Mouse (Mus musculus): ENCODE data around the gene Hmgcll1.
"Not testable (repeated sequence)": the region's sequence is repeated elsewhere in the genome, so short reads cannot be mapped to it uniquely, and the experiment has no call there.

The Hmgcll1 gene

DNA sequence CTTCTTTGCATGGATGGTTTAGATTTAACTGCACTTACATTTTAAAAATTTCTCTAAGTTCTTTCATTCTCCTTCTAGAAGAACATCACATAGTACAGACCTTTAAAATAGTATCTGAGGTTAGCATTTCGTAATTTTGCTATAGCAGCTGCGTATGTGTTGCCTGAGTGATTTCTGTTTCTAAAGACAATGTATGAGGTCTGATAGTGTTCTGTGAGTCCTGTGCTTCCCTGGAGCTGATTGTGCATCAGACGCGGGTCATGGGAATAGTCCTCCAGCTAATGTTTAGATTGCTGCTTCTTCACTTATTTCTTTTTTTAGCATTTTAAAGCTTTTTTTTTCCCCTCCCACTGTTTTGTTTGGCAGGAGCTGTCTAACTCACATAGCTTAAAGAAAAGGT lies 46.8 kb downstream of the Hmgcll1 start:
- DNase-seq = no peak

DNA sequence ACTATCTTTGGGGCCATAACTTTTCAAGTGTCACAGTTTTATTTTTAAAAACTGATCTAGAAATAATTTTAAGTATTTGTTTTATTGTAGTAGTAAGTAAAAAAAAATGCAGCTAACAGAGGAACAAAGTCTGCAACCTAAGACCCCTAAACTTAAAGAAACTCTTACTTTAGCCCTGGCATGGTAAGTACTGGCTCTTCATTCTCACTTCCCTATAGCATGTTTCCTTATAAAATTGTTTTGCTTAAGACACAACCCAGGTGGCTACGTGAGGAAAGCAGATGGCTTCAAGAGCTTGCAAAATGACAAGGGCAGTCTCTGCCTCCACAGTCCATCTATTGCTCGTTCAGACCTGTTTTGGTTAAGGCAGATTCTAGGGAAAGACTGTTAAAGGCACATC lies 49.5 kb downstream of the Hmgcll1 start:
- DNase-seq = no peak

GRCm38 (mm10) chr9:76091561-76091960 lies 76.9 kb downstream of the Hmgcll1 start:
- DNase-seq = no peak

GRCm38 (mm10) chr9:76097221-76097620 lies 82.6 kb downstream of the Hmgcll1 start:
- no peak for DNase-seq

DNA sequence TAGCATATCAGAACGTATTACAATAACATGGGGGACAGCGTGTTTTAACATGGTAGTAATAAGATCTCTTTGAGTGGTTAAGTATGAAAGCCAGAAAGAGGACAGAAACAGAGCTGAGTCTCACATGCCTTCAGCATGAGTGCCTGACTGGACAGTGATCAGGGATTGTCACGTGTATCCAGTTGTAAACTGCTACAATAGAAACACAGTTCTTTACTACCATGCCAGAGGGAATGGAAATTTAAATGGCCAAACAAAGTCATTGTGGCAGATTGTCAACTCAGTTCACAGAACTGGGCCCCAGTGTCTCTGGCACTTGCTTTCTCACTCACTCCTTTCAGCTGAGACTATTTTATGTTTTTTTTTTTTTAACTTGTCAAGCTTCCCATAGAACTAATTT lies 85.3 kb downstream of the Hmgcll1 start:
- DNase-seq = no peak

DNA sequence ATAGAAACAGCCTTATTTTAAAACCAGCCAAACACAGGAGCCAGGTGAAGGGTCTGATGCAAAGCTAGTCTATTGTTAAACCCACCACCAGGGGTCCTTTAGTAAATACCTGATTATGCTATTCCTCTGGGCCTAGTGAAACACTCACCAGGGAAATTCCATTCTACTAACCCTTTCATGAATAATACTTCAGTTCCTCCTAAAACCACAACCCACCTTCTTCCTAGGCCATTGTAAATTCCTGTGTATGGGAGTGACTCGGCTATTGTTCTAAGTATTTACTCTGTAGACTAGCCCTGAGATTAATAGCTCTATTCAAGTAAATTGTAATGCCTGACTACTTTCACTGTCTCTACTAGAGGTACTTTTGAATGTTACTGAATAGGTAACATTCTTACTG lies 89.8 kb downstream of the Hmgcll1 start:
- DNase-seq = not testable (repeated sequence)

DNA sequence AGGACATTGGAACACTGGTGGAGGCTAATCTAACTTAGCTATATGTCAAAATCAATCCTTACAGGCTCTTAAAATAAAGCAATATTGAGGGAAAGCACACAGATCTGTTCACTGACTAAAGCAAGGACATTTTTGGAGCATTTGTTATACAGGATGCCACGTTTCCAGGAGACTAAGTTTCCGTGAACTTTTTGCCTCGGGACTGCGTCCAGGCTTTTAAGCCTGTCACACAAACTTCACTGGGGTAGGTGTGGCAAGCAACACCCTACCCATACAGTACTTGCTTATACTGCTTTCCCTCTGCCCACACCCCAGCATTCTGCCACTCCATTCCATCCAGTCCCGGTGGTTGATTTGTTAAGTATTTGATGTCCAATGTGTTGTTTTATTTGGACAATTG lies 90.2 kb downstream of the Hmgcll1 start:
- DNase-seq = no peak

DNA sequence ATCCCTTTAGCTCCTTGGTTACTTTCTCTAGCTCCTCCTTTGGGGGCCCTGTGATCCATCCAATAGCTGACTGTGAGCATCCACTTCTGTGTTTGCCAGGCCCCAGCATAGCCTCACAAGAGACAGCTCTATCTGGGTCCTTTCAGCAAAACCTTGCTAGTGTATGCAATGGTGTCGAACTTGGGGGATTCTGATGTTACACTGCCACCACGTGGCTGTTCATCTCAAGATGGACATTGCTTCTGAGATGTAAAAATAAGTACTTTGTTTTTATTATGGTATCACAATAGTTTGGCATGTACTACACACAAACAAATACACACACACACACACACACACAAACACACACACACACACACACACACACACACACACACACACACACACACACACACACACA lies 108.2 kb downstream of the Hmgcll1 start:
- peak; percentile 23 for DNase-seq

GRCm38 (mm10) chr9:76124249-76124648 lies 109.6 kb downstream of the Hmgcll1 start:
- DNase-seq = no peak

DNA sequence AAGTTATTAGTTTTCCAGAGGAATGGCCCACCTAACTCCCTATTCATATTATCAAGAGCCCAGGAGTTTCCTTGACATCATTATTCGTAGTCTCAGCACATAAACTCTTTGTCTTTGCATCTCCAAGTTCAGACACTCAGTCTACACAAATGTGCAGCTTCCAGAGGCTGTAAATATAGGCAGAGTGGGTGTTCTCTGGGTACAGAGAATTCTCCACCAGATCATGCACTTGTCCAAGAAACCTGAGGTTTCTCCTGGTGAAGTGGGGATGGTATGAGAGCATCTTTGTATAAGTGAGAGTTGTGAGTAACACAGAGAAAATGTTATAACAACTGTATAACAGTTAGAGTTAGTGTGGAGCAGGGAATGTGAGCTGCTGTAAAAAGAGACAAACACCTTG lies 114.7 kb downstream of the Hmgcll1 start:
- DNase-seq = no peak

- no peak for DNase-seq
Observed at GRCm38 (mm10) chr9:76134042-76134441, 119.4 kb downstream of the Hmgcll1 start.

DNA sequence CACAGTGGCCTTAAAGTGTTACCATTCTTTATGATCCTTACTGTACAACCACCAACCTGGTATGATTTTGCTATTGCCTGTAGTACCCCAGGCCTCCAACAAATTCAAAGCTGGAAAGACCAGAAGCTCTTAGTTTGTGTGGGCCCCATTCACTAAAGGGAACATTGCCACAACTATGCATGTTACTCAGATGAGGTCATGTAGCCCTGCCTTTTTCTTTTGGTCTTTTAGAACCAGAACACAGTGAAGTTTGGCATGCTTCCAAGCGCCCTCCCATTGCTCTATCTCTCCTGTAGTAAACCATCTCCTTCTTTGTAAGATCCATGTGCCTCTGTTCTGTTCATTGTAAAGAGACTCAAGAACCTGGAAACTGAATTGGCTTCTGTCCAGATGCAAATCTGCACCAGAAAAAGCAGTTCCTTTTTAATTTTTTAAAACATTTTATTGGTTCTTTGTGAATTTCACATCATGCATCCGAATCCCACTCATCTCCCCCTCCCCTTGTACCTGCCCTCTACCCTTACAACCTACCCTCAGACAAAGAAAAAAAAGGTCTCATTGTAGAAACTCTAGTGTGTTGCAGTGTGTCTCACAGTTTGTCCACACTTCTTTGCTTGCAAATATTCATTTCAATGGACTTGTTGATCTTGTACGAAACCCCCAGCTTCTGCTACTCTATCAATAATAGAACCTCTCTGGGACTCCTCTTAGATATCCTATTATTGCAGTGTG lies 123.9 kb downstream of the Hmgcll1 start:
- DNase-seq = no peak

GRCm38 (mm10) chr9:76145593-76145992 lies 130.9 kb downstream of the Hmgcll1 start:
- no peak for DNase-seq

- no peak for DNase-seq
Observed at GRCm38 (mm10) chr9:76162446-76162845, 147.8 kb downstream of the Hmgcll1 start.

DNA sequence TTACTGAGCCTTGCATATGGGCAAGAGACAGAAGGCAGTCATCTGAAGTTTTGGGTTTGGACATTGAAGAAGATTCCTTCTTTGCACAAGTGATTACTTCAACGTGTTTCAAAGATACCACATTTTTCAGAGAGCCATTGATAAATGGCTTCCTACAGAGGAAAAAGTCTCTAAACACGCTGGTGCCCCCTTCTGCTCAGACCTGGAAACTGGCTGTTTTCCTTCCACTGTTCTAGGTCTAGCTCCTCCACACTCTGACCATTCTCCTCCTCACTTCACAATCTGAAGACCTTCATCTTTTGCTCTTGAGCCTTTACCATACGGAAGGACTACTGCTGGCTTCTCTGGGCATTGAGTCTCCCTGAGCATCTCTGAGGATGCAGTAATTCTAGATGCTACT lies 153.7 kb downstream of the Hmgcll1 start:
- no peak for DNase-seq

DNA sequence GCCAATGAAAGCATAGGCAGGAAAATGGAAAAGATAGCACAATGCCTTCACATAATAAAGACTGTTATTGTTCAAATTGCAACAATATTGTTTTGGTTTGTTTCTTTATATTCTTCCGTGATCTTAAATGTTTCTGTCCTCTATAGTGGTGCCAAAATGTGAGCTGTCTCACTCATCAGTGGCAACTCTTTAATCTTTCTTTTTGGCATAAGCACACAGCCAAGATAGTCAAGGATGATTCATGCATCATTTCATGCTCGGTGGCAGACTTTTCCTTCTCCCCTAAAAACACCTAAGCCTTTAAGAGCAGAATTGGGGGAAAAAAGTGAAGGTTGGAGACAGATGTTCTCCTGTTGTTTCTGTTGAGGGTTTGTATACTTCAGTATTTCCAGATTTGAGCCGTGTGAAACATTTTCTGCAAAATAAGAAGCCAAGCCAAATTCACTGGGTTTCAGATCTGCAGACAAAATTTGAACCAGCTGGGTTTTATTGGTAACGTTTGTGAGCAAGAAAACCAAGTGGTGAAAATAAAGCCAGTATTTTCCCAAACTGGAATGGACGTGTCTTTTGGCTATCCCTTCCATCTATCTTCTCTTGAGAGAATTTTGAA lies 158.1 kb downstream of the Hmgcll1 start:
- DNase-seq = no peak

DNA sequence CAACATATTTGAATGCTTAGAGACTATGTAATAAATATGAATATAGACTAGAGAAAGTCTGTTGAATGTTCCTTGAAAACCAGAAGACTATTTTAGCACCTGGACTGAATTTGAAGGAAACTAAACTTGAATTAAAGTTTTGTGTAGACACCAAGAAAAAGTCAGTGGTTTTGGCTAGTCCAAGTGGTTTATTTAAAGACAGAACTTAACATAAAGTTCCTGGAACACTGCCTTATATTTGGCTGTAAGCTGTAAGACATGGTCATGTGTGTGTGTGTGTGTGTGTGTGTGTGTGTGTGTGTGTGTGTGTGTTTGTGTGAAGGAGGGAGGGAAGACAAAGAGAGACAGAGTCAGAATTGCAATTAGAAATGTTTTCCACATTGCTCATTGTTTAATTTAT lies 164.6 kb downstream of the Hmgcll1 start:
- DNase-seq = no peak
